In genomic region chr1:31072523-31073370, GRCm38 (mm10) we compare ENCODE assay signal across 12 mouse cellular contexts.
A peak's percentile ranks its signal among the peaks of the same experiment; 100 is the strongest.
DNase-seq lines count a peak whose midpoint lies in the region; ATAC-seq and TF ChIP-seq lines count a peak whose summit lies in the region.
"Had no signal": no experiment of that assay in that cellular context is flagged by ENCODE, and none has a peak within 500 bp of the region (broad histone marks: within the 10 kb centered on the region; RNA-seq: fewer than 3 reads in every experiment).

No protein-coding gene starts in this region.

- H3K4me1 ChIP-seq in kidney, embryonic 16.5 days (ENCODE audit: insufficient read depth, low read length) = no peaks in the 10 kb centered on the region
- H3K4me1 ChIP-seq in liver, adult 2 months (ENCODE audit: control insufficient read depth, insufficient read depth, low read length) = peaks cover 12% of the 10 kb centered on the region
- H3K4me1 ChIP-seq in forebrain, embryonic 13.5 days = no peaks in the 10 kb centered on the region
- H3K4me1 ChIP-seq: limb, embryonic 12.5 days had no signal

- 62% methylated on average over 6 of the region's 6 CpGs for WGBS in kidney, embryonic 16.5 days
- WGBS in liver, adult 2 months = 31% methylated on average over 6 of the region's 6 CpGs
- 84% methylated on average over 6 of the region's 6 CpGs for WGBS in forebrain, embryonic 13.5 days

- TF ChIP-seq CTCF in liver, adult 2 months (IDR thresholded peaks at IDR 0.05; ENCODE audit: low read depth, low read length) = no peak

- H3K27me3 ChIP-seq in kidney, embryonic 16.5 days (ENCODE audit: insufficient read depth, low read length) = no peaks in the 10 kb centered on the region
- no peaks in the 10 kb centered on the region for H3K27me3 ChIP-seq in liver, adult 2 months (ENCODE audit: control insufficient read depth, insufficient read depth, low read length)
- H3K27me3 ChIP-seq in forebrain, embryonic 13.5 days = no peaks in the 10 kb centered on the region
- H3K27me3 ChIP-seq: limb, embryonic 12.5 days had no signal

- peak; percentile 8 for DNase-seq in kidney, adult 11 months
- DNase-seq in heart, adult 9 months (ENCODE audit: low spot score in 2 of 2) = peak; percentile 64 to 70
- peak; percentile 99 for DNase-seq in liver, adult 2 months (ENCODE audit: extremely low read depth, low read depth, low spot score)
- peak; percentile 48 for DNase-seq in lung, postnatal 14 days
- DNase-seq in right cerebral cortex, postnatal 4 days = no peak
- no peak for DNase-seq in spleen, adult 18-20 months
- DNase-seq: cerebellum, postnatal 25 days; thymus, postnatal 14 days had no signal

- no peak overlapping the region for H3K27ac ChIP-seq in kidney, embryonic 16.5 days (ENCODE audit: low read length)
- H3K27ac ChIP-seq in liver, adult 2 months (replicated peaks; ENCODE audit: insufficient read depth, low read depth, low read length) = peak overlapping the region; percentile 77
- no peak overlapping the region for H3K27ac ChIP-seq in forebrain, embryonic 13.5 days
- H3K27ac ChIP-seq: limb, embryonic 12.5 days had no signal

- no peak overlapping the region for H3K4me3 ChIP-seq in kidney, embryonic 16.5 days (ENCODE audit: low read length)
- no peak overlapping the region for H3K4me3 ChIP-seq in liver, adult 2 months (ENCODE audit: insufficient read depth, low read depth, low read length)
- no peak overlapping the region for H3K4me3 ChIP-seq in forebrain, embryonic 13.5 days
- H3K4me3 ChIP-seq: limb, embryonic 12.5 days had no signal

- no peak overlapping the region for H3K4me2 ChIP-seq in kidney, embryonic 16.5 days (replicated peaks; ENCODE audit: low read depth, low read length)
- no peak overlapping the region for H3K4me2 ChIP-seq in forebrain, embryonic 13.5 days
- H3K4me2 ChIP-seq: limb, embryonic 12.5 days had no signal

- no peaks in the 10 kb centered on the region for H3K9me3 ChIP-seq in kidney, embryonic 16.5 days (ENCODE audit: low read length)
- no peaks in the 10 kb centered on the region for H3K9me3 ChIP-seq in forebrain, embryonic 13.5 days (replicated peaks)
- H3K9me3 ChIP-seq: limb, embryonic 12.5 days had no signal

- no peak for ATAC-seq in kidney, embryonic 16.5 days (ENCODE audit: low FRiP score, low TSS enrichment)
- no peak for ATAC-seq in forebrain, embryonic 13.5 days
- ATAC-seq: midbrain, embryonic 16.5 days had no signal

- no peak overlapping the region for H3K9ac ChIP-seq in kidney, embryonic 16.5 days (replicated peaks; ENCODE audit: low read length)
- H3K9ac ChIP-seq in liver, adult 2 months (ENCODE audit: low read depth, low read length) = no peak overlapping the region
- no peak overlapping the region for H3K9ac ChIP-seq in forebrain, embryonic 13.5 days
- H3K9ac ChIP-seq: limb, embryonic 12.5 days had no signal

- H3K36me3 ChIP-seq in kidney, embryonic 16.5 days (ENCODE audit: insufficient read depth, low read length) = no peaks in the 10 kb centered on the region
- no peaks in the 10 kb centered on the region for H3K36me3 ChIP-seq in liver, adult 2 months (ENCODE audit: control insufficient read depth, insufficient read depth, low read length)
- H3K36me3 ChIP-seq in forebrain, embryonic 13.5 days (ENCODE audit: poor library complexity, severe bottlenecking) = no peaks in the 10 kb centered on the region
- H3K36me3 ChIP-seq: limb, embryonic 12.5 days had no signal

- no peaks in the 10 kb centered on the region for H3K79me2 ChIP-seq in liver, adult 2 months (ENCODE audit: control insufficient read depth, insufficient read depth, low read length)

- TF ChIP-seq POLR2A in liver, adult 2 months (IDR thresholded peaks at IDR 0.05; ENCODE audit: extremely low read depth, insufficient read depth, low read length) = no peak

Comparison
In these comparisons a context has a peak if more than half of its experiments do, and no peak if none do; other contexts are left out.
1. DNase-seq: peak in kidney, adult 11 months (single experiment), heart, adult 9 months (2 of 2), liver, adult 2 months (single experiment) and lung, postnatal 14 days (single experiment); none in right cerebral cortex, postnatal 4 days (single experiment) and spleen, adult 18-20 months (0 of 2).